Mouse (Mus musculus): ENCODE measurements around the gene Mfsd12. TPM values are rescaled to one million over a fixed set of nuclear protein-coding genes. Genes with fewer than 3 reads are reported as not detected.
A peak's percentile ranks its signal among the peaks of the same experiment; 100 is the strongest.

Gene Mfsd12
- total RNA-seq, 2 experiments from 2014 or later = 42.8 to 45.9 TPM

GRCm38 (mm10) chr10:81350351-81351063, 6.8 kb upstream of the Mfsd12 start, which contains the start of gene Hmg20b:
Hmg20b (minus strand) TSS chr10:81350480.
- peak within 1 kb of the TSS; percentile 92 for H3K27ac ChIP-seq

GRCm38 (mm10) chr10:81351678-81352291, 5.5 kb upstream of the Mfsd12 start:
- Histone ChIP-seq H3K4me3 (no peak overlapping the region), H3K27ac (no peak overlapping the region)
- DNase-seq (ENCODE audit: low spot score in 2 of 2) = no peak
- TF ChIP-seq CTCF (conservative IDR thresholded peaks at IDR 0.05) = no peak

More at GRCm38 (mm10) chr10:81350351-81351063, 6.8 kb upstream of the Mfsd12 start, which contains the start of gene Hmg20b:
- peak; percentile 93 for TF ChIP-seq CTCF (conservative IDR thresholded peaks at IDR 0.05)
- peak; percentile 99 to 100 for DNase-seq (ENCODE audit: low spot score in 2 of 2)
- H3K4me3 ChIP-seq = peak within 1 kb of the TSS; percentile 84

DNA sequence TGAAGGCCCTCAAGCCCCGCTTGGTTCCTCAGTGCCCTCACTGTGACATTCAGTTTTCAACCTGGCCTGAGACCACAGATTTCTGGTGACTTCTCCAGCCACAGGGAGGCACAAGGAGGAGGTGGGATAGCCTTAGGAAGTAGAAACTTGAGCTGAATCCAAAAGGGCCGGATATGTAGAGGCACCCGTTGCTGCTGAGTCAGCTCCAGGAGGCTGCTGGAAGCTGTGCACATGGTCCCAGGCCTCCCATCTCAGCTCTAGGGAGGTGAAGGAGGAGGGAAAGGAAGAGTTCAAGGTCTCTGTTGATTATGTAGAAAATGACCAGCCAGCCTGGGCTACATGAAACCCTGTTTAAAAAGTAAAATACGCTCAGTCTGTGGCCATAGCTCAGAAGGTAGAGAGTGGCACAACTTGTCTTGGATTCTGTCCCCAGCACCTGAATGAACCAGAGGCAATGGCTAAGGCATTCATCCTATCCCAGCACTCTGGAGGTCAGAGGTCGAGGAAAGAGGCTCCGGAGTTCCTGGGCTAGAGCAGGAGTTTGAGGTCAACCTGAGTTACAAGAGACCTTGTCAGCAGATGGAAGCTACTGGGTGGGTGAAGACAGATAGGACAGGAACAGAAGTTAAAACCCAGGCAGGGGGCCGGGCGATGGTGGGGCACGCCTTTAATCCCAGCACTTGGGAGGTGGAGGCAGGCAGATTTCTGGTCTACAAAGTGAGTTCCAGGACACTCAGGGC, 2.4 kb upstream of the Mfsd12 start:
- H3K4me3 ChIP-seq = no peak overlapping the region

DNA sequence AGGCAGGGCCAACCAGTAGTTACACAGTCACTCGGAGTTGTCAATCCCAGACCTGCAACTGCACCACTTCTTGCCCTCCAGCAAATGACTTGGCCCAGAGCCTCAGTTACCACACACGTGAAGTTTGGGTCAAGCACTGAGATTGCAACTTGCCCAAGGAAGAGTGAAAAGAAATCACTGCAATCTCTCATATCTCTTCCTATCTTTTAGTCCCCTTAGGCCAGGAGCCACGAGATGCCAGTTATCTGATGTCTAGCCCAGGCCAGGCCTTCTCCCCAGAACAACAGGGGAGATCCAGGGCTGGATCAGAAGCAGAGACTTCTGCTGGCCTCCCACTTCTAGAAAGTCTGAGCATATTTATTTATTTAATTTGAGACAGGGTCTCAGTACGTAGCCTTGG, 1.8 kb upstream of the Mfsd12 start:
- Histone ChIP-seq H3K4me3 (no peak overlapping the region), H3K27ac (no peak overlapping the region)
- no peak for TF ChIP-seq CTCF (conservative IDR thresholded peaks at IDR 0.05)
- no peak for DNase-seq (ENCODE audit: low spot score in 2 of 2)

More for the DNA sequence above, 2.4 kb upstream of the Mfsd12 start:
- H3K27ac ChIP-seq = no peak overlapping the region
- DNase-seq (ENCODE audit: low spot score in 2 of 2) = no peak
- TF ChIP-seq CTCF (conservative IDR thresholded peaks at IDR 0.05) = no peak

- DNase-seq (ENCODE audit: low spot score in 2 of 2) = no peak
- Histone ChIP-seq H3K27ac (peak overlapping the region; percentile 55; the same call in 1 of the 2 replicates), H3K4me3 (peak overlapping the region; percentile 83)
- TF ChIP-seq CTCF (conservative IDR thresholded peaks at IDR 0.05) = no peak
These were observed 820 bp upstream of the Mfsd12 start for GRCm38 (mm10) chr10:81356352-81356990.

GRCm38 (mm10) chr10:81358209-81358608, 918 bp downstream of the Mfsd12 start:
- H3K27ac ChIP-seq = peak overlapping the region; percentile 87
- TF ChIP-seq CTCF (conservative IDR thresholded peaks at IDR 0.05) = no peak
- peak overlapping the region; percentile 83 for H3K4me3 ChIP-seq
- DNase-seq (ENCODE audit: low spot score in 2 of 2) = no peak

DNA sequence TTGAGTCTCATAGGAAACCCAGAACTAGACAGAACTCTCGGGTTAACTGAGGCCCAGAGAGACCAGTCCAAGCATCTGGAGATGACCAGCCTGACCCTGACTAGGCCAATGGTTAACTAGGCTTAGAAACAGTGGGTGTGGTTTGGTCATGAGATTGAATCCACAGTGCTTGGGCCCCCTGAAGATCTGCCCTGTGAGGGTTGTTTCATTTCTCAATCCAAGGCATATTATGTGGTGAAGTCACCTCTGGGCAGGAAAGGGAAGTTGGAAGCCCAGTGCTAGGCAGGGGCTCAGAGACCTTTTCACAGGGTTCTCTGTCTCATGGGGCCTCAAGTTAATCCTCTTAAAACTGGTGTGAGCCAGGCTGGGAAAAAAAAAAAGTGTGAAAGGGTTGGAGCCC, 1.6 kb downstream of the Mfsd12 start:
- TF ChIP-seq CTCF (conservative IDR thresholded peaks at IDR 0.05) = no peak
- Histone ChIP-seq H3K27ac (peak overlapping the region; percentile 67; the same call in 1 of the 2 replicates), H3K4me3 (peak overlapping the region; percentile 83)
- DNase-seq (ENCODE audit: low spot score in 2 of 2) = no peak

DNA sequence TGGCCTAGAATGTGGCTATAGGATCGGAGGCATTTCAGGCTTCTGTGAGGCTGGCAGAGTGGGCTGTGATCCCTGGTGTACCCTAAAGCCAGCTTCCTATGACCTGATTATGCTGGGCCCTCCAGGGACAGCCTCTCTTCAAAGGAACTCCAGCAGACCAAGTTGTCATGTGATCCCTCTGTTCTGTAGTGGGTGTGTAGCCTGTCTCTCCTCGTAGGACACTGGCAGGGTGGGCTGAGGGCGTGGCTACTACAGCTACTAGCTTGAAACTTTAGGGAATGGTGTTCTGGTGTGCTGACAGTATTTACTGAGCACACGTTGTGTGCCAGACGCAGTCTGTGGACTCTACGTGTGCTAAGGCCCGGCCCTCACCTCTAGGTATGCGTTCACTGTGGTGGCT, 3.4 kb downstream of the Mfsd12 start:
- no peak for TF ChIP-seq CTCF (conservative IDR thresholded peaks at IDR 0.05)
- peak overlapping the region; percentile 67 for H3K27ac ChIP-seq

GRCm38 (mm10) chr10:81362336-81362949, 5.2 kb downstream of the Mfsd12 start:
- DNase-seq (ENCODE audit: low spot score in 2 of 2) = no peak
- TF ChIP-seq CTCF (conservative IDR thresholded peaks at IDR 0.05) = no peak
- no peak overlapping the region for H3K4me3 ChIP-seq
- no peak overlapping the region for H3K27ac ChIP-seq

More for the DNA sequence above, 3.4 kb downstream of the Mfsd12 start:
- no peak for DNase-seq (ENCODE audit: low spot score in 2 of 2)
- no peak overlapping the region for H3K4me3 ChIP-seq

DNA sequence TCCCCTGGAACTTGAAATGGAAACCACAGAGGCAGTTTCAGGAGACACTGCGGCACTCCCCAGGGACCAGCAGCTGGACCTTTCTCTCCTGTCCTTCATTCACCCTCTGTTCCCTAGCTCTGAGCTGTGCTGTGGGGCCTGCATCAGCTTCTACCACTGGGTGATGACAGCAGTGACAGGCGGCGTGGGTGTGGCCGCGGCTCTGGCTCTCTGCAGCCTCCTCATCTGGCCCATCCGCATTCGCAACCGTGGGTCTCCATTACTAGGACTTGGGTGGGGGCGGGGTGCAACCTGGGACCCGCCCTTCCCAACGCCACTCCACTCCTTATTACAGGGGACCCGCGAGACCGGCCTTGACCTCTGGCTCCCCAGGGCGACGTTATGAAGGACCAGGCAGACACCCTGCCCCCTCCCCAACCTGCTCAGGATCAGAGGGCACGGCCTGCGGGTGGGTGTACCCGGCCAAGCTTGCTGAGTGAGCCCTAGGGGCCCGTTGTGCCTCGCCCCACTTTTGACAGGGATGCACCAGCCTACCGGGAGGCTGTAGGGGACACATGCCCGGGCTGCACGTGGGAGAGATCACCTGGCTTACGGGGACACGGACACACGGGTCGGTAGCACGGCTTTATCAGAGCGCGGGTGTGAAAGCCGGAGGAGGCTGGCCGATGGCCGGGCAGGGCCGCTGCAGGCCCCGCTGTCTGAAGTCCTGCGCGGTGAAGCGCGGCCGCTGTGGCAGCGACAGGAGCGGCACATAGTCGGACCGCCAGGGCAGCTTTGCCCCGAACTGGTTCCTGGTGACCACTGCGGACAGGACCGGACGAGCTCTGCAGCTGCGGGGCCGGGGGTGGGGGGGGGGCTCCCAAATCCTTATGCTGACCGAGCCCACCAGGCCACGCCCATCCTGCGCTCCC, 6.4 kb downstream of the Mfsd12 start:
- Histone ChIP-seq H3K4me3 (no peak overlapping the region), H3K27ac (no peak overlapping the region)
- no peak for TF ChIP-seq CTCF (conservative IDR thresholded peaks at IDR 0.05)
- no peak for DNase-seq (ENCODE audit: low spot score in 2 of 2)

DNA sequence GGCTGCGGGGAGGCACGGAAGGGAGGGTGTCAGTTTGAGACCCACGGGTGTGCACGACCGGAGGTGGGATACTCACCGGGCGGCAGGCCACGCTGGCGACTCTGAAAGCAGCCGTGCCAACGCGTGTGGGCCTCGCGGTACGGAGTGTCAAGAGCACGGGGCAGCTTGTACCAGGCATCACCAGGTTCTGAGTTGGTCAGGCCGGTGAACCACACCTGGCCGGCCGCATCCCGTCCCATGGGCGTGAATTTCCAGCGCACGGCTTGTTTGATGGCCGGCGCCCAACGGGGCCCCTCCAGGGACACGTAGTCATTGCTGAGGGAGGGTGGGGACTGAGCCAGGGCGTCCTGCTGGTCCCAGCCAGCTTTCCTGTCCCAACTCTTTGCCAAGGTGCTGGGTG, 7.4 kb downstream of the Mfsd12 start:
- DNase-seq (ENCODE audit: low spot score in 2 of 2) = no peak
- Histone ChIP-seq H3K27ac (peak overlapping the region; percentile 19; the same call in 1 of the 2 replicates), H3K4me3 (no peak overlapping the region)
- TF ChIP-seq CTCF (conservative IDR thresholded peaks at IDR 0.05) = no peak

Measured in layer of hippocampus, adult 2 months (tissue).